Mouse (Mus musculus) myocyte (in vitro differentiated cells): ENCODE results near the gene Cd2bp2. TPM values are rescaled to one million over a fixed set of nuclear protein-coding genes. Genes with fewer than 3 reads are reported as not detected.

ENCODE experiments used
- H3K27me3 ChIP-seq: one replicate; pipeline ENCODE4 v1.6.1; 2011; ENCODE audit not compliant: control insufficient read depth, insufficient read depth, insufficient read length
- H3K36me3 ChIP-seq: one replicate; pipeline ENCODE4 v1.6.1; 2011; ENCODE audit not compliant: control insufficient read depth, insufficient read depth
- H3K4me2 ChIP-seq: one replicate; pipeline ENCODE4 v1.6.1; 2011; ENCODE audit warnings: low read depth, control low read depth
- H3K4me3 ChIP-seq: one replicate; pipeline ENCODE4 v1.5.1; 2011; ENCODE audit warnings: mild to moderate bottlenecking, control low read depth, moderate library complexity
- H3K79me2 ChIP-seq: one replicate; pipeline ENCODE4 v1.6.1; 2011; ENCODE audit not compliant: control insufficient read depth, insufficient read depth
- H3ac ChIP-seq: one replicate; pipeline ENCODE4 v1.6.1; 2011; ENCODE audit not compliant: control insufficient read depth, insufficient read length
- CEBPB ChIP-seq: IDR thresholded peaks from 2 replicates; pipeline ENCODE4 v1.6.1; 2011; ENCODE audit warnings: mild to moderate bottlenecking, moderate library complexity; ENCODE audit not compliant: poor library complexity, insufficient read depth, severe bottlenecking
- E2F4 ChIP-seq: IDR thresholded peaks from one replicate; pipeline ENCODE4 v1.6.1; 2011; ENCODE audit warnings: mild to moderate bottlenecking, control low read depth, moderate library complexity; ENCODE audit not compliant: insufficient read depth
- MAX ChIP-seq: IDR thresholded peaks from one replicate; pipeline ENCODE4 v1.6.1; 2011; ENCODE audit warnings: low read depth, mild to moderate bottlenecking, control low read depth
- MYOD1 ChIP-seq, 3 experiments: IDR thresholded peaks; one replicate each; pipeline ENCODE4 v1.6.1; 2011; ENCODE audit warnings: control low read depth in 2 of 3, low read depth in 2 of 3, mild to moderate bottlenecking in 2 of 3, moderate library complexity in 1 of 3; ENCODE audit not compliant: insufficient read length in 2 of 3, control insufficient read depth in 1 of 3
- MYOG ChIP-seq, 3 experiments: IDR thresholded peaks; one replicate each; pipeline ENCODE4 v1.6.1; 2011; ENCODE audit warnings: control low read depth in 2 of 3, low read depth in 2 of 3, mild to moderate bottlenecking in 2 of 3; ENCODE audit not compliant: insufficient read length in 2 of 3, control insufficient read depth in 1 of 3, insufficient read depth in 1 of 3
- POLR2A ChIP-seq: IDR thresholded peaks from one replicate; pipeline ENCODE4 v1.6.1; 2011; ENCODE audit warnings: low read depth, mild to moderate bottlenecking, control low read depth, moderate library complexity; ENCODE audit not compliant: insufficient read length
- POLR2AphosphoS2 ChIP-seq: IDR thresholded peaks from one replicate; pipeline ENCODE4 v1.6.1; 2011; ENCODE audit warnings: low read depth, control low read depth; ENCODE audit not compliant: insufficient read length
- REST ChIP-seq: IDR thresholded peaks from one replicate; pipeline ENCODE4 v1.6.1; 2011; ENCODE audit warnings: mild to moderate bottlenecking, control low read depth, moderate library complexity; ENCODE audit not compliant: insufficient read depth, insufficient read length
- SRF ChIP-seq: IDR thresholded peaks from one replicate; pipeline ENCODE4 v1.6.1; 2011; ENCODE audit warnings: low read depth; ENCODE audit not compliant: control insufficient read depth, insufficient read length
- TCF12 ChIP-seq: IDR thresholded peaks from one replicate; pipeline ENCODE4 v1.6.1; 2011; ENCODE audit warnings: mild to moderate bottlenecking, control low read depth; ENCODE audit not compliant: poor library complexity, insufficient read depth, severe bottlenecking
- TCF3 ChIP-seq: IDR thresholded peaks from one replicate; pipeline ENCODE4 v1.6.1; 2011; ENCODE audit warnings: low read depth, control low read depth; ENCODE audit not compliant: insufficient read length
- USF1 ChIP-seq: IDR thresholded peaks from one replicate; pipeline ENCODE4 v1.6.1; 2011; ENCODE audit warnings: low read depth, mild to moderate bottlenecking, control low read depth, moderate library complexity
- polyA plus RNA-seq: library from polyadenylated mRNA; unstranded; fragments of >200 nt; fragmentation: generic; extraction: Trizol; gene quantifications from one replicate; pipeline ENCODE4 v1.2.1, GENCODE M21; 2012; ENCODE audit warnings: missing spikeins

Cd2bp2 gene
- polyA plus RNA-seq, 1 experiment = 58.3 TPM

- Histone ChIP-seq H3K27me3 (peaks cover 7% of the 10 kb centered on the region), H3K36me3 (no peaks in the 10 kb centered on the region), H3ac (no peak overlapping the region), H3K79me2 (no peaks in the 10 kb centered on the region), H3K4me2 (no peak overlapping the region), H3K4me3 (no peak overlapping the region)
- no peak for TF ChIP-seq POLR2A
- no peak for TF ChIP-seq CEBPB
- no peak for TF ChIP-seq E2F4
- TF ChIP-seq SRF = no peak
- no peak for TF ChIP-seq TCF3
- TF ChIP-seq POLR2AphosphoS2 = no peak
- TF ChIP-seq TCF12 = no peak
- no peak for TF ChIP-seq MAX
These were observed 30.0 kb downstream of the Cd2bp2 start for GRCm38 (mm10) chr7:127165607-127166493.

GRCm38 (mm10) chr7:127164002-127164401 is 31.8 kb downstream of the Cd2bp2 start:
- Histone ChIP-seq H3K79me2 (no peaks in the 10 kb centered on the region), H3ac (no peak overlapping the region), H3K36me3 (no peaks in the 10 kb centered on the region), H3K27me3 (peaks cover 7% of the 10 kb centered on the region), H3K4me3 (no peak overlapping the region), H3K4me2 (no peak overlapping the region)
- no peak for TF ChIP-seq E2F4
- TF ChIP-seq CEBPB = no peak
- TF ChIP-seq TCF12 = no peak
- TF ChIP-seq TCF3 = no peak
- no peak for TF ChIP-seq SRF
- TF ChIP-seq MYOD1 (IDR thresholded peaks at IDR 0.05; ENCODE audit: control insufficient read depth in 1 of 3, insufficient read length in 2 of 3, low read depth in 2 of 3) = no peak
- no peak for TF ChIP-seq USF1
- TF ChIP-seq POLR2A = no peak
- TF ChIP-seq MYOG (IDR thresholded peaks at IDR 0.05; ENCODE audit: control insufficient read depth in 1 of 3, insufficient read depth in 1 of 3, insufficient read length in 2 of 3, low read depth in 2 of 3) = no peak
- TF ChIP-seq MAX = no peak
- TF ChIP-seq POLR2AphosphoS2 = no peak
- no peak for TF ChIP-seq REST

DNA sequence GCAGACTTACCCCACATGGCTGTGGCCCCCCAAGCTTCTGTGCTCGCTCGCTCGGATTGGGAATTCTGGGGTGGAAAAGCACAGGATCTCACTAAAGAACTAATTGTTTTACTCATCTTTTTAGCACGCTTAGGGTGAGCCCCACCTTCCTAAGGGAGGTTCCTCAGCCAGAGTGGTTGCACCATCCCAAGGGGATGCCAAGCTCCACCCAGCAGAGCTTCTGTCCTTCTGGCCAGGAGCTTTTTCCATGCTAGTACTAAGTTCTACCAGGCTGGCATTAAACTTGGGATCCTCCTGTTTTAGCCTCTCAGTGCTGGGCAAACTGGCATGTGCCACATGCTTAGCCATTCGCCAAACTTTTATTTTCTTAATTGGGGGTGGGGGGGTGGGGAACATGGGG is 33.3 kb downstream of the Cd2bp2 start:
- H3K4me3 ChIP-seq = no peak overlapping the region
- TF ChIP-seq E2F4 (no peak), CEBPB (no peak), USF1 (no peak)
- H3K36me3 ChIP-seq = no peaks in the 10 kb centered on the region
- peaks cover 7% of the 10 kb centered on the region for H3K27me3 ChIP-seq
- no peak overlapping the region for H3ac ChIP-seq
- peak overlapping the region; percentile 30 for H3K4me2 ChIP-seq
- H3K79me2 ChIP-seq = no peaks in the 10 kb centered on the region

- H3K4me2 ChIP-seq = peak overlapping the region; percentile 63
- no peak for TF ChIP-seq REST
- TF ChIP-seq USF1 = peak; percentile 63
- peak; percentile 87 for TF ChIP-seq TCF3
- TF ChIP-seq CEBPB = peak; percentile 98
- TF ChIP-seq TCF12 = peak; percentile 85
- TF ChIP-seq SRF = no peak
- peak in 2 of 3 experiments; percentile 81 to 85 for TF ChIP-seq MYOD1 (IDR thresholded peaks at IDR 0.05; ENCODE audit: control insufficient read depth in 1 of 3, insufficient read length in 2 of 3, low read depth in 2 of 3)
- peak; percentile 31 to 79 (median 48) for TF ChIP-seq MYOG (IDR thresholded peaks at IDR 0.05; ENCODE audit: control insufficient read depth in 1 of 3, insufficient read depth in 1 of 3, insufficient read length in 2 of 3, low read depth in 2 of 3)
- TF ChIP-seq E2F4 = no peak
These were observed 38.3 kb downstream of the Cd2bp2 start for GRCm38 (mm10) chr7:127157548-127157947.

DNA sequence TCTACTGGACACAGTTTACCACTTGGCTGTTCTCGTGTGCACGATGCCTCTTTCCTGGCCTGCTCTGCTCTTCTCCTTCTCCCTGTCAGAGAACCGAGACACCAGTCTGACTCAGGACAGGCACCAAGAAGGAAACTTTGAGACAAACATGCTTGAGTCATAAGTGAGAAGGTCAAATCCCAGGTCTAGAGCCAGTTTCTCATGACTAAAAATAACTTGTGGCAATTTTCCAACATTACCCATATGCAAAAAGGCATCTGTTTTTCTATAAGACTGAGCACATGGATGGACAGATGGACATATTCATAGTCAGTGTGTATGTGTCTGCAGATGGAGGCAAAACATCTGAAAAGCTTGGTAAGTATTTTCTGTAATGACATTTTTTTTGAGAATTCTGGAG is 42.4 kb downstream of the Cd2bp2 start:
- no peaks in the 10 kb centered on the region for H3K36me3 ChIP-seq
- H3ac ChIP-seq = no peak overlapping the region
- TF ChIP-seq USF1 (no peak), CEBPB (no peak), MAX (no peak), MYOD1 (IDR thresholded peaks at IDR 0.05; ENCODE audit: control insufficient read depth in 1 of 3, insufficient read length in 2 of 3, low read depth in 2 of 3) (no peak), SRF (no peak), TCF12 (no peak), E2F4 (no peak), POLR2A (no peak), POLR2AphosphoS2 (no peak), MYOG (IDR thresholded peaks at IDR 0.05; ENCODE audit: control insufficient read depth in 1 of 3, insufficient read depth in 1 of 3, insufficient read length in 2 of 3, low read depth in 2 of 3) (no peak), TCF3 (no peak), REST (no peak)

More at GRCm38 (mm10) chr7:127157548-127157947, 38.3 kb downstream of the Cd2bp2 start:
- H3K4me3 ChIP-seq = no peak overlapping the region
- H3K36me3 ChIP-seq = no peaks in the 10 kb centered on the region
- H3K79me2 ChIP-seq = no peaks in the 10 kb centered on the region
- no peak overlapping the region for H3ac ChIP-seq
- no peaks in the 10 kb centered on the region for H3K27me3 ChIP-seq

More for the DNA sequence above, 42.4 kb downstream of the Cd2bp2 start:
- Histone ChIP-seq H3K27me3 (no peaks in the 10 kb centered on the region), H3K4me3 (no peak overlapping the region), H3K79me2 (no peaks in the 10 kb centered on the region), H3K4me2 (no peak overlapping the region)
